Mouse (Mus musculus): ENCODE measurements at regions not wholly inside any gene's neighbourhood (a gene's known extent, or its start where the extent isn't known, plus 50 kb on each side); places are given as distances from the start of the nearest gene placed in this dataset.
"Not testable (repeated sequence)": the region's sequence is repeated elsewhere in the genome, so short reads cannot be mapped to it uniquely, and the experiment has no call there.

DNA sequence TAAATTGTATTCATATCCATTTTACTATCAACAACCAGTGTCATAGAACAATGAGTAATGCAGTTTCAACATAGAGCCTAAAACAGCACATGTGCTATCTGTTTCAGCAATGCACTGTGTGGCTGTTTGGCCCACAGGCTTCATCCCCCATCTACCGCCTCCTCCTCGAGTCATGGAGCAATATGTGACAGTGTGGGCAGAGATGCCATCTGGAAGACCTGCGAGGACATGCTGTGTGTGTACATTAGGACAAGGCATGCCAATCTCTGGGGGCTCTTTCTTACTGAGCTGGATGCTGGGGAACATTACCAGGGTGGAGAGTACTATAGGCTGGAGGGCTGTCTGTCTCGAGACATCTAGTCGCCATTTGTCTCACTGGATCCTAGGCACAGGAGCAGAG, 101.5 kb upstream of the Fam84a start:
- intact Hi-C loops (cut with DNase I): no loop called here
- no peak for DNase-seq

DNA sequence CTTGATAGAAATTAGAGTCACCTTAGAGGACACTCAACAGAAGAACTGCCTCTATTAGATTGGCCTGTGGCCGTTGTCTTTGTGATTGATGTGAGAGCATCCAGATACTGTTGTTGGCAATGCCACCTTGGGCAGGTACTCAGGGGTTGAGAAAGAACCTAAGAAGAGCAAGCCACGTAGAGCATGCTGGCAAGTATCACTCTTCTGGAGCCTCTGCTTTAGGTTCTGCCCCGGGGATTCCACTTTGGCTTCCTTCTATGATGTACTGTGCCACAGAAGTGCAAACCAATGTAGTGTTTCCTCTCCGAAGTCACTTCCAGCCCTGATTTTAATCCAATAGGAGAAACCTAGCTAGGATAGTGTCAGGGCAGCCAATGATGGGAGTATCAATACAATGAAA, 98.3 kb upstream of the Fam84a start:
- no peak for DNase-seq

GRCm38 (mm10) chr12:14242720-14243119, 90.9 kb upstream of the Fam84a start:
- intact Hi-C loops (cut with DNase I); DNase-seq: not testable (repeated sequence)

More for the DNA sequence above, 98.3 kb upstream of the Fam84a start:
- intact Hi-C loops (cut with DNase I): no loop called here

- no peak for DNase-seq
- intact Hi-C loops (cut with DNase I): no loop called here
These were observed 85.8 kb upstream of the Fam84a start for GRCm38 (mm10) chr12:14237699-14238098.

- DNase-seq: no peak
- intact Hi-C loops (cut with DNase I): no loop called here
These were observed 83.5 kb upstream of the Fam84a start for GRCm38 (mm10) chr12:14235351-14235750.

- intact Hi-C loops (cut with DNase I): no loop called here
- no peak for DNase-seq
These were observed 60.8 kb upstream of the Fam84a start for GRCm38 (mm10) chr12:14212618-14213017.

- DNase-seq: no peak
- intact Hi-C loops (cut with DNase I): no loop called here
These were observed 58.0 kb upstream of the Fam84a start for GRCm38 (mm10) chr12:14209881-14210280.

DNA sequence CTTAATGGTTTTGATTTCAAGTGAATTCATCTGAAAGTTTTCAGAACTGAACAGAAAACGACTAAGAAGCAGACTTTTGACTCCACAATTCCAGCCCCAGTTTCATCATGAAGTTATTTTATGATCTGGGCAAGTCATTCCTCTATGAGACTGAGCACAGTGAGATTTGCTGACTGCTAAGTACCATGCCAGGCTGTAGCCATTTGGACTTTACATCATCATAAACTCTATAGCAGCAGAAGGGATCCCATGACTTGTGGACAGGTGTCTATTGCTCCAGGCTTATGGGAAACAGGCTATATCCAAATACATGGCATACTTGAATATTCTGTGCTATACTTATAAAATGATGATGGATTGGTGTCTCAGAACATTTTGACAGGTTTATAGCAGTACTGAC, 55.4 kb upstream of the Fam84a start:
- no peak for DNase-seq
- intact Hi-C loops (cut with DNase I): no loop called here

DNA sequence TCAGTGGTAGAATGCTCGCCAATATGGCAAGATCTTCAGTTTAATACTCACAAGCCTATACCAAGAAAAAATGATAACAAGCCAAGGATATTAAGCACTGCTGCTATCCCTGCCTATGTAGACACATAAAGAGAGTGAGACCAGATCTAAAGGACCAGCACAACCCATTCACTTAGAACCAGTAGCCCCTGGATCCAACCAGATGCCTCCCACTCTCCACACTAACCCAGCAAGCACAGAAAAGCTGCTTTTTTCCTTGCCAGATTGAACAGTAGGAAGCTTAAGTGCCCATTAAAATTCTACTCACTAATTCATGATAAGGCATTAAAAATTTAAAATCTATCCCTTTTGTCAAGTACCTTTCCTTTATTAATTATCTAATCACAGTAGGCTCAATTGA, 52.6 kb upstream of the Fam84a start:
- no peak for DNase-seq
- intact Hi-C loops (cut with DNase I): no loop called here

Measured in heart, postnatal 14 days (tissue).